Mouse (Mus musculus) G1E (cell line): Measurements from ENCODE around the gene Slc7a1.

Experiments
- CTCF ChIP-seq: IDR thresholded peaks from 2 replicates; pipeline ENCODE4 v1.5.1; 2012; ENCODE audit warnings: low read depth, low read length, inconsistent platforms, mixed read lengths
- GATA1 ChIP-seq: IDR thresholded peaks from 2 replicates; pipeline ENCODE4 v1.6.1; 2012; ENCODE audit warnings: borderline replicate concordance, low read length, inconsistent platforms, mixed read lengths
- GATA2 ChIP-seq: IDR thresholded peaks from 2 replicates; pipeline ENCODE4 v1.6.1; 2012; ENCODE audit warnings: low read depth, low read length, inconsistent platforms, borderline replicate concordance
- POLR2AphosphoS5 ChIP-seq: IDR thresholded peaks from 2 replicates; pipeline ENCODE4 v1.6.1; 2012; ENCODE audit warnings: low read depth, low read length, inconsistent platforms; ENCODE audit not compliant: insufficient replicate concordance
- TAL1 ChIP-seq: conservative IDR thresholded peaks from 2 replicates; pipeline ENCODE4 v1.6.1; 2012; ENCODE audit warnings: low read depth, low read length, inconsistent platforms, mixed read lengths

DNA sequence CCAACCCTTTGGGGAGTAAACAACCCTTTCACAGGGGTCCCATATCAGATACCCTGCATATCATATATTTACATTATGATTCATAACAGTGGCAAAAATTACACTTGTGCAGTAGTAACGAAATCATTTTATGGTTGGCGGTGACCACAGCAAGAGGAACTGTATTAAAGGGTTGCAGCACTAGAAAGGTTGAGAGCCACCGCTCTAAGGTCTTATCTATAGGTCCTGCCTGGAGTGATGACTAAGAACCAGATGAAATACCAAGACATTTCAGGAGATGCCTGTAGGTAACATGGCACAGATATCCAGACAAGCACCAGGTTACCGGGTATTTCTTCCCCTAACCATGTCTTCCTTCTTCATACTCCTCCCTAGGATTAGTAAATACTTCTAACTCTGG lies 2.3 kb downstream of the Slc7a1 start:
- TF ChIP-seq CTCF (no peak), POLR2AphosphoS5 (no peak), TAL1 (no peak), GATA1 (no peak), GATA2 (no peak)
